Mouse (Mus musculus): ENCODE data around the gene Slc22a13.

GRCm38 (mm10) chr9:119212996-119213395 lies 4.1 kb upstream of the Slc22a13 start:
- TF ChIP-seq CTCF (IDR thresholded peaks at IDR 0.05), result no peak
- no peak for TF ChIP-seq EP300 (IDR thresholded peaks at IDR 0.05; ENCODE audit: insufficient read depth, low read depth, low read length)
- no peak for TF ChIP-seq POLR2A (IDR thresholded peaks at IDR 0.05; ENCODE audit: insufficient read depth, low read depth, low read length)

All from heart, adult 2 months (tissue).